Mouse (Mus musculus) embryo, embryonic 11.5 days (tissue): Measurements from ENCODE around the gene Babam2.

Source experiments
- DNase-seq: peaks from one replicate; pipeline ENCODE4 v3.0.0-alpha.2; 2012; ENCODE audit warnings: low read depth, low spot score

Babam2 gene

GRCm38 (mm10) chr5:31697644-31698296 is at the start of gene Babam2:
Gene Babam2 (plus strand): TSS chr5:31697684.
- peak; percentile 86 for DNase-seq

- no peak for DNase-seq
Observed at GRCm38 (mm10) chr5:31650518-31651288, 46.8 kb upstream of the Babam2 start.

DNA sequence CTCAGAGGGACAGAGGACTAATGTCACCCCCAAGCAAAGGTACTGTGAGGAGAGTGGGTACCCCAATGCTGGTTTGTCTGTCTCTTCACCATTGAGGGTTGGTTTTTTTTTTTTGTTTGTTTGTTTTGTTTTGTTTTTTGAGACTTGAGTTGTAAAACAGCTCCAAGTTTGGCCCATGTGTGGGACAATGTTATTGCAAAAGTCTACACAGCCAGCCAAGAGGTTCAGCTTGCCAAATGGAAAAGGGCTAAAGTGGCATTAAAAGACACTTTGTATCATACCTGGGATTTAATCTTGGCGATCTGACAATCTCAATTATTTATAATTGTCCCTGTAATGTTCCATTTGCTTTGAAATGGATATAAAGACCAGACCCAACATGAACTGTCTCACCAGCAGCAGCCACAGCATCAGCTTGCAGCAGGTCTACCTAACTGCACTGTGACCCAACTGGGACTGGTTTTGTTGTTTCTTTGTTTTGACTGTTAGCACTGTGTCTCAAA is 41.7 kb upstream of the Babam2 start:
- no peak for DNase-seq

DNA sequence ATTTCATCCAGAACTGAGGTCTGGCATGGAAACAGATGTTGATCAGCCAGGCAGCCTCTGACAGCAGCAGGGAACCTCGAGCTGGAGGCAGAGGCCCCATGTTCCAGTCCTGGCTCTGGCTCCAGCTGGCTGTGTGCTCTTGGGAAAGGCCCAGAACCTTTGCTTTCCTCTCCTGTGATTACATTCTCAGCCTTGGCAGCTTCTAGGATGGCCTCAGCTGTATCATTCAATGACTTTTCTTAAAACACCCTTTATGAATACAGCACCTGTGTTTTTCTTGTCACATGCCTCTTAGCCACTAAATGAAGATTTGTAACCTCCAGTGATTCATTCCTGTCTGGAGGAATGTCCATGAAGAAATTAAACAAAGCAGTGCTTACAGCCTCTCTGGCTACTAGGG is 31.3 kb upstream of the Babam2 start:
- DNase-seq: no peak

GRCm38 (mm10) chr5:31668325-31668968 is 29.0 kb upstream of the Babam2 start:
- DNase-seq: no peak

- no peak for DNase-seq
Observed at GRCm38 (mm10) chr5:31669984-31670383, 27.5 kb upstream of the Babam2 start.

DNA sequence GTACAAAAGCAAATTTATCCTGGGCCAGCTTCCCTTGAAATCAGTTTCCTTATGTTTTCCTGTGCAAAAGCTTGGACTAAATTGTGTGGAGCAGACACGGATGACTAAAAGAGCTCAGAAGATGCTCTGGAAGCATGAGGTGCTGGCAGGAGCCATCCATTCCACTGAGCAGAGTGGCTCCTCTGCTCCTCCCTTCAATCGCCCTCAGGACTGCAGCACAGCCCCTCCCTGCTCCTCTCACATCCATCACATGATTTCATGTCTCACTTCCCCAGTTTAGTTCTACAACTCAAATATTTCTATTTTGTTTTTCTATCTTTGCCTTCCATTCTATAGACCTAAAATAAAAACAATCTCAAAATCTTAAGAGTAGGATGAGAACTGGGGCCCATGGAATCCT is 26.3 kb upstream of the Babam2 start:
- no peak for DNase-seq

DNA sequence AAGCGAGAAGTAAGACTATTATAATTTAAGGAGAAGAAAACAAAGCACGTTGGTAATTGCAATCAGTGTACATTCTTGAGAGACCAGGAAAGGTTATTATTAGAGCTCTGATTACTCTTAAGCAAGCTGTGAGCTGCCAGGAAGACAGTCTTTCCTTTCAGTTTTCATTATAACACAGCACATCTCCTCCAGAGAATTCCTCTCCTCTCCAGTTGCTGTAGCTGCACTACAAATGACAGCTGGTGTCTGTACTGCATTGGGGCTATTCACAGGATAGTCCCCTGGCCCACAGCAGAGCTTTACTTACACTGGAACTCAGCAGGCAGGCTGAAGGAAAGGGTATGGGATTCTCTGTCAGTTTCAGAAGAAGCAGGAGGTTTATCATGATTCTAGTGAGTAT is 24.1 kb upstream of the Babam2 start:
- DNase-seq: no peak

- DNase-seq: no peak
Observed at GRCm38 (mm10) chr5:31678000-31678399, 19.5 kb upstream of the Babam2 start.

DNA sequence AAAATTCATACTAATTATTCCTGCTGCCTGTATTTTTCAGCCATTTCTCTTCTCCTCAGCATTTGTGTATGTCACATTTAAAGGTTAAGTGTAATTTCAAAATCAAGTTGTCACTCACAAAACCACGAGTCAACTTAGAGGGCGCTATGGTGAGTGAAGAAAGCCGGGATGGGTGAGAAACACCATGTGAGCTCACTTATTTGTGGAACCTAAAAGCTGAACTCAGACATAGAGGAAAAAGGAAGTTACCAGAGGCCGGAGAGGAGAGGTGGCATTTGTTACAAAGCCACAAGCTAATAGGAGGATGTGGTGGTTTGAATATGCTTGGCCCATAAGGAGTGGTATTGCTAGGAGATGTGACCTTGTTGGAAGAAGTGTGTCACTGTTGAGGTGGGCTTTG is 17.3 kb upstream of the Babam2 start:
- DNase-seq: no peak

DNA sequence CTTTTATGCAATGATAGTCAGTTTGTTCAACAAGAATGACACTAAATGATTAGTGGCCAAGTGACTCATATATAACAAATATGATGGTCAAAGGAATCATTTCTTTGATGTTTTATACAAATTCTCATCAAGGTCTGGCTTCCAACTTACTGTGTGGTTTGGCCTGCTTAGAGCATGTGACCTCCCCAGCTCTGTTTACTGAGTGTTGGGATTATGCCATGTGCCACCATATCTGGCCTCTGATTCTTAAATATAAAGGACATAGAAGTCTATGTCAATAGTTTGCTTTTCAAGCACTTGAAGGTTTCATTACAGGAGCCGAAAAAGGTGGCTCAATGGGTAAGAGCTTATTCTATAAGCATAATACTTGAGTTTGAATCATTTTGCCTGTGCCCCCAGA is 15.2 kb upstream of the Babam2 start:
- no peak for DNase-seq

- DNase-seq: no peak
Observed at GRCm38 (mm10) chr5:31686040-31686439, 11.4 kb upstream of the Babam2 start.

DNA sequence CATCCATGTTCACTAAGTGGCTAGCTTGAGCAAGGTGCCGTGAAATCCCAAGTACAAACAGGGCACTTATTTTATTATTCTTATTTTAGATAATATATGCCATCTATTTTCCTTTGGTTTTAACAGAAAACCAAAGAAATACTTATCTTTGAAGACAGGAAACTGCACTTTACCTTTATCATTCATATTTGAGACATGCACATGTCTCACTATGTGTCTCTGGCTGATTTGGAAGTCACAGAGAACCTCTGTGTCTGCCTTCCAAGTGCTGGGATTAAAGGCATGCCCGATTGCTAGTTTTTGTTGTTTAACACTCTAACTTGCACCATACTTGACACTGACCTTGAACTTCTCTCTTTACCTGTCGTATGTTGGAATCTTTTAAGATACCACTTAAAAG is 9.5 kb upstream of the Babam2 start:
- no peak for DNase-seq

DNA sequence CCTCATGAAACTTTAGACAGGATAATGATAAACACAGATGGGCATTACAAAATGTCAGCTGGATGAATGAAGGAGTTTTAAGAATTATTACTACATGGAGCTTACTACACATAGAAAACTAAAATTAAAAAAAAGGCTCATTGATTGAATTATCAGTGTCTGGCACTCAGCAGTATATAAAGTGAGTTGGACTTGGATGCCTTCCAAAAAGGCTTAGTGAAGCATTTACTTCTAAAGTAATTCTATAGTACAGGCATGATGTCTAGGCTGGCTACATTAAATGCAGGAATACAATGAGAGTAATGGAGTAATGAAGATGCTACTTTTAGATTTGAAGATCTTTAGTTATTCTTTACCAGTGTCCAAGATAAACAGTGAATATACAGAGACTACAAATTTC is 4.3 kb upstream of the Babam2 start:
- no peak for DNase-seq

GRCm38 (mm10) chr5:31696971-31697643 is 377 bp upstream of the Babam2 start, which contains the start of gene Rbks:
Gene Rbks (minus strand): TSS chr5:31697627.
- no peak for DNase-seq

DNA sequence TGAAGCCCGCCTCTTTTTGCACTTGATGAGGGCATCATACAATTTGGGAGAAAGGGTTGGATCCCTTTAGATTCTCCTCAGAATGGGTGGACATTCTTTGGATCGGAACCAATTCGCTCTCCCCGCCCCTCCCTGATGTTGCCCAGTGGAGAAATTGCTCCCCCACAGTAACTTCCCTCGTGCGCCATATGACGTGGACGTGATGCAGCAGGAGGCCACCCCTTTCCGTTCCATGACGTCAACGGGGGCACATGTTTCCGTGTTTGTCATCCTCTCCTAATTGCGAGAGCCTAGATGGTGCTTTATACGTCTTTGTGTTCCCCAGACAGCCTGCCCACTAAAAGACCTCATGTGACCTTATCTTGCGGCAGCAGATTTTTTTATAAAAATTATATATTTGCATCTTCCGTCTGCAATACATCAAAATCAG is 828 bp downstream of the Babam2 start:
- peak; percentile 67 for DNase-seq

GRCm38 (mm10) chr5:31698931-31699330 is 1.4 kb downstream of the Babam2 start:
- DNase-seq: no peak

GRCm38 (mm10) chr5:31699397-31699796 is 1.9 kb downstream of the Babam2 start:
- no peak for DNase-seq

GRCm38 (mm10) chr5:31704971-31705370 is 7.5 kb downstream of the Babam2 start:
- DNase-seq: no peak

DNA sequence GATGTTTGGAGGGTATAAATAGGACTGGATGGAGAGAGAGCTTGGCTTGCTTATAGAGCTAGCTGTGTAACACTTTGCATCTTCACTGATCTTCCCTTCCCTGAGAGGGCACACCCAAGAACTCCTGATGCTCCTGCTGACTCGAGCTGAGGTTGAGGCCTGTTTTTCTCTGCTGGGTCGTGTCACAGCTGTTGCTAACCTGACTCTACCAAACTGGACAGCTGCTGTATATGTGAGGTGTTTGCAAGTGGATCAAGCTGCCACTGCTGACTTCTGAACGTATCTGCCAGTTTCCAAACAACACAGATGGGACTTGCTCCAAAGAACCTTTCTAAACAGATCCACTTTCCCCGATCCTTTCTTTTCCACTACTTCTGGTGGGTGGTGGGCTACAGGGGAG is 9.3 kb downstream of the Babam2 start:
- DNase-seq: no peak

GRCm38 (mm10) chr5:31709389-31709788 is 11.9 kb downstream of the Babam2 start:
- DNase-seq: no peak

DNA sequence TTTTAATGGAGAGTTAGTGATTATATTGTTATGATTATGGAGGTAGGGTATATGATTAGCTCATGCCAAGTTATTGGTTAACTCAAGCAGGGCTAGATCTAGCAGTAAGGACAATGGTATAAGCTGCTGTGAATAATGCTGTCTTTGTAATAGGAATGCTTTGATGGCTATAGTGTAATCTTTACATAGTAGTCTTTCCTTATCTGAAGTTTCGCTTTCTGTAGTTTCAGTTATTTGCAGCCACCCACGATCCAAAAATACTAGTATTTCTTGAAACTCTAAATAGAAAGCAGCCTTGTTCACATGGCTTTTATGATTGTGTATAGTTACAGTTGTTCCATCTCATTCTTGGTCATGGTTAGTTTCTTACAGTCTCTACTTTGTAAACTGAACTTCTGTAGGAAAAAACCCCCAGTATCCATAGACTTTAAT is 15.8 kb downstream of the Babam2 start:
- no peak for DNase-seq
